Mouse (Mus musculus) kidney, adult 9 months (tissue): ENCODE results near the gene Gm20696.

Experiments used
- DNase-seq: peaks from one replicate; pipeline ENCODE4 v3.0.0; 2022

Gm20696 gene

DNA sequence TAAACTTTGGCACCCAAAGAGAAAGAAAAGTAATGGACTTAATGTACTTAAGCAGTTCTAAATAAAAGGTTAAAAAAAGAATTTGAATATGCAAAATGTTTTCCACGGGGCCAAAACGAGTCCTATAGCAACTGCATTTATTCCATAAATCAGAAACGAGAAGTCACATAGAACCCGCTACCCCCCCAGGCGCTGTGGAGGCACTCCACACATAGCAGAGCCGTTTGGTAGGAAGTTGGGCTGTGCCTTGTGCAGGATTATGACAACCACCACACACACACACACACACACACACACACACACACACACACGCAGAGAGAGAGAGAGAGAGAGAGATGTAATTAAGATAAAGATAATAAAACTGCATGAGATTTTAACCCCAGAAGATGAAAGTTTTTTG, 46.1 kb downstream of the Gm20696 start:
- DNase-seq = no peak

DNA sequence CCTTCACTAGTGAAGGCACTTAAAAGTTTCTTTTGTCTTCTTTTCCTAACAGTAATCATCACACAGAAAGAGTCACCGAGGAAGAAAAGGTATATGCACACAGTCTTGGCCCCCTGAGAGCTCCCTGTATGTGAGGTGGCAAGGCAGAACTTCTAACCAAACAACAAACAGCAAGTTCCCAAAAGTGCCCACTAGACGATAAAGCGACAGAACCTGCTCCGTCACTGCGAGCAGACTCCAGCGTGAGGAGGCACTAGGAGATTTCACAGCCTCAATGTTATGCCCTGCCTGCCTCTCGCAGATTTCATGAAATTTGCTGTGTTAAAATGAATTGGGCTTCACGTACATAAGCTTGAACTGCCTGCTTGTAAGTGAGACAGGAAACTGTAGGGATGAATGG, 46.6 kb downstream of the Gm20696 start:
- DNase-seq = no peak

GRCm38 (mm10) chr6:99619466-99619865, 47.1 kb downstream of the Gm20696 start:
- peak; percentile 31 for DNase-seq

- no peak for DNase-seq
Observed at GRCm38 (mm10) chr6:99617867-99618266, 48.7 kb downstream of the Gm20696 start.

- no peak for DNase-seq
Observed at GRCm38 (mm10) chr6:99617415-99617814, 49.2 kb downstream of the Gm20696 start.

GRCm38 (mm10) chr6:99615272-99615751, 51.3 kb downstream of the Gm20696 start:
- DNase-seq = peak; percentile 53

- DNase-seq = no peak
Observed at GRCm38 (mm10) chr6:99614566-99615271, 51.9 kb downstream of the Gm20696 start.

- DNase-seq = no peak
Observed at GRCm38 (mm10) chr6:99611866-99612265, 54.7 kb downstream of the Gm20696 start.

DNA sequence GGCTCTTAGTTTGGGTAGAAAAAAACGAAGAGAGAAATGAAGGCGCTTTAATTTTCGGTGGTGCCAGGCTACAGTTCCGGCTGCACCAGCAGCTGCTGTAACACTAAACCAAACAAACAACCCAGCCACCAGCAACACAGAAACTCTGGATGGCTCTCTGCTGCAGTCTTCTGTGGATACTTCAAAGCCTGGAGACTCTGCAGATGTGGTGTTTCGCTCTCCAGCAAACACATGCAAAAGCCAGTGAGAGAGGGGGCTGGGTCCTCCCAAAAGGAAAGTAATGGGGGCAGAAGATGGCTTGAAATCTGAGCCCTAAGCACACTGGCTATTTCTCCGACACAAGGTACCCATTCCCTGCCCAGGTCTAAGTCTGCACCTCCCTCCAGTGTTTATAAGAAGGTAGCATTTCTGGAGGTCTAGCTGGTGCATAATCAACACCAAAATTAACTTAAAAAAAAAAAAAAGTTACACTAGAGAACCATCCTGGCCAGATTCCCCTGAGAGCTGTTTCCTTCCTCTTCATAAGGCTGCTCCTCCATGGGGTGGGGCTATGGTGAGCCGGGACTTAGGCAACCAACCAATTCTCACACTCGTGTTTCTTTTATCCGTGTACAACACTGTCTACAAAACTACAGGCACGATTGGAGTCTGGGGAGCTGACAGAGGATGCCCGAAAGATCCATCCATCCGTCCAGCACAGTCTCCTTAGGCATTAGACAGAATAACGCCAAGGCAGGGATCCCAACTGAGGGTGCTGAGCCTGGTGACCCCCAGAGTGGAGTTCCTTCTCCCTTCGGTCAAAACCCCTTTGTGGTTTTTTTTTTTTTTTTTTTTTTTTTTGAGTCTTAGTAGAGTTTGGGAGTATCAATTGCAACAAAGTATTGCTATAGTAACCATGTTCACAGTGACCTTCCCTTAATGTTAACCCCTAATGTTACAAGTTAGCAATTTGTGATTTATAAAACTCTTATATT, 55.9 kb downstream of the Gm20696 start:
- peak; percentile 23 for DNase-seq

- no peak for DNase-seq
Observed at GRCm38 (mm10) chr6:99606079-99606478, 60.5 kb downstream of the Gm20696 start.

DNA sequence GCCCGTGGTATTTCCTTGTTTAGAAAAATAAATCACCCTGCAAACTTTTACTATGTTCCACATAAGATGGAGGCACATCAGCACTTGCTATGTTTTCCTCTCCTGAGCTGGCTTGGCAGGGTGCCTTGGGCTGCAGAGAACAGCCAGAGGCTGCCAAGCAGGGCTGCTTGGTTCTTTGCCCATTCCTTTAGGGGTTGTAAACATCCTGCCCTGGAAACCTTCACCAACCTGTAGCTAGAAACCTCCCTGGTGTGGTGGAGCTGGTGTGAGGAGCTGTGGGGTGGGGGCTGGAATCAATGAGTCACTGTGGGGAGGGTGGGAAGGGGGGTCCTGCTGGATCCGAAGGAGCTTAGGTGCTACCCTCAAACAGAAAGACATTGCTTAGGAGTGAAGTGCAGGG, 61.8 kb downstream of the Gm20696 start:
- DNase-seq = no peak

DNA sequence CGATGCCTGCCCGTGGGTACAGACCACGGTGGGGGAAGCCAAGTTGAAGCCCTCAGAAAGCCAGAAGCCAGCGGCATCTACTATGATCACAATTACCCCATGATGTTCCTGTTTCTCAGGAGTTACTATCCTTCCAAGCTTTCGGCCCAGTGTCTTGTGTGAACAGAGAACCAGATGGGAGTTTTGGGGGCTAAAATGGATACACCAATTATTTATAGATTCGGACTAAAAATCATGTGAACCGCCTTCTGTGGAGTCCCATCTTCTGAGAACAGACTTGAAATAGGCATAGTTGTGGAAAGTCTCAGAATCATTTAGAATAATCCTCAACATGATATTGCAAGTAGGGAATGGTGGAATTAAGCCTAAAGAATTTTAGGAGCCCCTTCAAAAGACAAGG, 64.2 kb downstream of the Gm20696 start:
- no peak for DNase-seq

DNA sequence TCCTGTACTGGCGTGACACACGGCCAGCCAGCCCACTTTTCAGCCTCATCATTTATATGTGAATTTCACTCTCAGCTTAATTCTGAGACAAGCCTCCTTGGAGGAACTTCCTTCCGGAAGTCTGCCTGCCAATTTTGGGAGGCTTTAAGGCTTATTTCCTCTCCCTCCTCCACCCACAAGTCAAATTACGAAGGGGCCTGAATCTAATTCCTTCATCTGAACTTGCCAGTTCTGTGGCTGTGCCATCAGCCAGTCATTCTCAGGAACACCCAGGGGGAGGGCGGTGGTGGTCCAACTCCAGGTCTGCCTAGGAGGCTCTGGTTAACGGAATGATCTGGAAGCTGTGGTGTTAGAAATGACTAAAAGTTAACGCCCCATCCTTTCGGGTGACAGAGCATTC, 65.7 kb downstream of the Gm20696 start:
- no peak for DNase-seq

DNA sequence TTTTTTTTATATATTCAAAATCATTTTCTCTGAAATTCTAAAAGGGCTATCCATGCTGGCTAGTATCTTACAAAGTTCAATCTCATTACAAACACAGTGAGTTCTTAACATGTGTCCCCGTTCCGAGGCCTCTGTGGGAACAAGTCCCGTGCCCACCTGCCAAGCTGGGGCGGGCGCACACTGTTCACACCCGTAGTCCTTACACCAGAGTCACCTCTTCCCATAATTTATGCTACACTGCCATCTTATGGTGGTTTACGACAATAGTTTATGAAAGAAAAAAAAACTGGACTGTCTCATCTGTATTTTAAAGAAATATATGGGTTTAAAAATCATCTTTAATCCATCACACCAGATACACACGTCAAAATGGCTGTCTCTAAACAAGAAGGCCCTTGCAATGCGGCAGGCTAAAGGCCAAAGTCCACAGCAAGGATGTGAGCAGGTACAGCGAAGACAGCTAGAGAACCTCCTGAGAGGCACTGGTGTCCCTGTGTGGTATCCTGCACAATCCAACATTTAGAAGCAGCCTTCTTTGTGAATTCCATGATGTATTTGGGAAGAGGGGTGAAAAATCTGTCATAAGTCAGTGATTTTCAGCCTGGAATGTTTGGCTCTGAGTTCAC, 66.3 kb downstream of the Gm20696 start:
- peak; percentile 45 for DNase-seq

- no peak for DNase-seq
Observed at GRCm38 (mm10) chr6:99599651-99600050, 66.9 kb downstream of the Gm20696 start.

DNA sequence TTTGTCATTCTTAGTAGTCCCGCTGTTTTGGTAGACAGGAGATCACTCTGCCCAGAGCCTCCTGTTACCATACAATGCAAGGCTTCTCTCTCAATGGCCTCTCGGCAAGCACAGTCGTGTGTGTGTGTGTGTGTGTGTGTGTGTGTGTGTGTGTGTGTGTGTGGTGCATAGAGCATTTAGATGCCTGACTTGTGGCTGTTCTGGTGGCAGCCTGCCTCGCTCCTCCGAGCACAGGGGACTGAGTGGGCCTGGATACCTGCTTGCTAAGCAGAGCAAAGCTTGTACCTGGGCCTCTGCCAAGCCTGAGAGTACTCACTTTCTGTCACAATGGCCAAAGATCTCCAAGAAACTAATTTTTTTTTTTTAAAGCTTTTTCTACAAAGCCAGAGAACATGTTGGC, 67.4 kb downstream of the Gm20696 start:
- peak; percentile 19 for DNase-seq

GRCm38 (mm10) chr6:99577040-99577439, 89.6 kb downstream of the Gm20696 start:
- DNase-seq = no peak

DNA sequence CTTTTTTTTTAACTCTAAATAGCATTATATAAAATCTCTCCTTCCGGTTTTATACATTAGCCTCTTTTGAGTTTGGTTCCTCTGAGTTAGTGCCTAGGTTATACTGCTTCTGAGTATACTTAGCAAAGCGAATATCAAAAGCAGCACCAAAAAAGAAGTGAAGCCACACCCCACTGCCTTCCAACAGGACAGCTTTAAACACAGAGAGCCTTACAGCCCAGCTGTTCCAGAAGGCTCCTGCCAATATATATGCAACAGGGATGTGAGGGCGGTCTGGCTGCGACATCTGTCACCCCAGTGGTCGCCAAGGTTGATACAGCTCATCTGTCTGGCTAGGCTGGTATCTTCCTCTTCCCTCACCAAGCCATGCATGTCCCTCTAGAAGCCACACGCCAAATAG, 91.0 kb downstream of the Gm20696 start:
- DNase-seq = no peak

DNA sequence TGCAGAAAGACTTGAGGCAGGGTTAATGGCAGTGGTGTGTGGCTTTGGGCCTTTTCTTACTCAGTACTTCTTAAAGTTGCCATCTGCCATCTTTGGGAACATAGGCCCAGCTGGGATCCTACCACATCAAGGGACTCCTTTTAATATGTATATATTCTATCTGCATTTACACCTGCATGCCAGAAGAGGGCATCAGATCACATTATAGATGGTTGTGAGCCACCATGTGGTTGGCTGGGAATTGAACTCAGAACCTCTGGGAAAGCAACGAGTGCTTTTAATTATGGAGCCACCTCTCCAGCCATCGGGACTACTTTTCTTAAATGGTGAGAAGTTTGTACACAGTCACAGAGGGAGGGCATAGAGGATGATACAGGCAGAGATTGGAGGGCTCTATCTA, 93.3 kb downstream of the Gm20696 start:
- DNase-seq = no peak

DNA sequence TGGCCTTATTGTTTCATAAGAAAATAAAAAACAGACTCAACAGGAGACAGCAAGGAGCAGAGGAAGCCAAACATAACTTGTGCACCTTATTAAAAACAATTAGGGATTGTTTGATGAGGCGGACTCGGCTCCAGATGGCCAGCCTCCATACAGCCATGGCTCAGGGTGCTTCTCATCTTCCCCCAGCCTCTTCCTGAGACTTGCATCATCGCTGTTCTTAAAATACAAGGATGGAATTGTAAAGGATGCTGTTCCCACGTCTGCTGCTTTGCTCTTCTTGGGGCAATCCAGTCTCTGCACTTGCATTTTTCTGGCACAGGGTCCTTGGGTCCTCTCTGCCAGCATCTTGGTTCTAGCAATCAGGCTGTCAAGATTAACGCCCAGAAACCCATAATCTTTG, 94.5 kb downstream of the Gm20696 start:
- no peak for DNase-seq

DNA sequence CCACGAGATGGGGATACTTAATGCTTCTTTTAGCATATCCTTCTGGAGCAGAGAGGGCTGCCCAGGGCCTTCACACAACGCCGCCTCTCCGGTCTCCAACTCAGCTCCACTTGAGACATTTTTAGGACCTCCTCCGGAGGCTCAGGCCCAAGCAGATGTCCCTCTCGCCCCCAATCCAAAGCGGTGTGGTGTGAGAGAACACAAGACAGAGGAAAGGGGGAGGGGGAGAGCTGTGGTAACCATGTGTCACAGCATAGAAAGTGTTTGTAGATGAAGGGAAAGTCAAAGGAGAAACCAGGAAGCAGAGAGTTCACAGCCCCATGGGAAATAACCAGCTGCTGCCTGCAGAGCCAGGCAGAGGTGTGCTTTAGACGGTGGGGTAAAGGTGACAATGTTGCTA, 99.7 kb downstream of the Gm20696 start:
- no peak for DNase-seq

DNA sequence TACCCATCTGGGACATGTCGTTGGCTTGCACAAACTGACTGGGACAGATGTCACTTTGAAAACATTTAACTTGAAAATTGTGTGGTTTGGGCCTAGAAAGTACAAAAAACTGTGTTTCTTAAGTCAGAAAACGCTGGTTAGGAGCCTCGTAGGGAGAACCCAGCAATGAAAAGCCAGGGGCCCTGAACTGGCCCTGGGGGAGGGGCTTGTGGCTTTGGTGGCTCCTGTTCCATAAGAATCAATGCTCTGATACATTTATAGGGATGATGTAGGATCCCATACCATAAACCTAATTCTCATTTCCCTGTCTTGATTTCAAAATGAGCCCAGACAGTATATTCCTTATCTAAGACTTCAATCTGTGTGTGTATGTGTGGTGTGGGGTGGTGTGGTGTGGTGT, 101.8 kb downstream of the Gm20696 start:
- DNase-seq = no peak

GRCm38 (mm10) chr6:99556950-99557349, 109.6 kb downstream of the Gm20696 start:
- DNase-seq = no peak

DNA sequence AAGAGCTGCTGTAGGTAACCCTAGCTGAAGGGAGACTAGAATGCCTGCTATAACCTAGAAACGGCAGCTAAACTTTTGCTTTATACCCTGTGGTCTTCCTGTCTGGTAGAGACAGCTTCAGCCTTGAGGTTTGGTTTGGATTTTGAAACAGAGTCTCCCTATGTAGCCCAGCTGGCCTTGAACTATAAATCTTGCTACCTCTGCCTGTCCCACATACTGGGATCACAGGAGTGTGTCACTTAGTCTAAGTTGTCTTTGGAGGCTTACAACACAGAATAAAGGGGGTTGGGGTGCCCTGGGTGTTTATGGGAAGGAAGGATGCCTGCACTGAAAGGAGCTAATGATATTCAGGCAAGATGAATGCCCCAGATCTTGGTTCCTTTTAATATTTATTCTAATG, 113.8 kb downstream of the Gm20696 start:
- DNase-seq = no peak
